Mouse (Mus musculus): Measurements from ENCODE around the gene Cd200r1. TPM values are rescaled to one million over a fixed set of nuclear protein-coding genes. Genes with fewer than 3 reads are reported as not detected.
"Not testable (repeated sequence)": the region's sequence is repeated elsewhere in the genome, so short reads cannot be mapped to it uniquely, and the experiment has no call there.

Cd200r1 gene
- total and polyA plus RNA-seq, 3 experiments = 1.4 to 1.6 TPM; not detected in 1

DNA sequence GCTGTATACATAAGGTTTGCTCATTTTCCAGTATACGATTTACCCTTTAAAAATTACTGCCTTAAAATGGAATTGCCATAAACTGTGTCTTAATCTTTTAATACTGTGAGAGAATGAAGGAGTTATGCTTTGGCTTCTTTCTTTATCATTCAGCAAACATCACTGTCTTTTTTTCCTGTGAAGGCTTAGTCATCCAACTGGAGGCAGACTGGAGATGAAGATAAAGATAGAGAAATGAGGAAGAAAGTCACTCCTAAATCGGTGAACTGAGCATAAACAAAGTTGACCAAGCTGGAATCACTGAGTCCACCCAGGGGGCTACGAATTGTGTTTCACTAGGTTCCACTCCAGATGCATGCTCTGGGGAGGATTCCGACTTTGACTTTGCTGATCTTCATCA, 55.0 kb downstream of the Cd200r1 start:
- TF ChIP-seq EP300 (IDR thresholded peaks at IDR 0.05; ENCODE audit: low read depth in 1 of 2, low read length in 2 of 2) = peak; percentile 97 to 98
- TF ChIP-seq ETS1 (IDR thresholded peaks at IDR 0.05; ENCODE audit: low read depth, low read length) = peak; percentile 73
- TF ChIP-seq MYB (IDR thresholded peaks at IDR 0.05; ENCODE audit: low read depth, low read length) = peak; percentile 55
- TF ChIP-seq JUND (IDR thresholded peaks at IDR 0.05; ENCODE audit: low read depth, low read length) = peak; percentile 81; the same call in 1 of the 2 replicates
- no peak for TF ChIP-seq HCFC1 (IDR thresholded peaks at IDR 0.05; ENCODE audit: low read depth, low read length)
- no peak for TF ChIP-seq NELFE (IDR thresholded peaks at IDR 0.05; ENCODE audit: low read depth, low read length)
- peak; percentile 78 for TF ChIP-seq RCOR1 (IDR thresholded peaks at IDR 0.05; ENCODE audit: low read depth, low read length)
- TF ChIP-seq CTCF (IDR thresholded peaks at IDR 0.05 in 2 of 3, conservative IDR thresholded peaks at IDR 0.05 in 1 of 3; ENCODE audit: control insufficient read depth in 1 of 3, insufficient read depth in 1 of 3, low read depth in 2 of 3, low read length in 3 of 3, poor library complexity in 1 of 3, severe bottlenecking in 1 of 3) = no peak
- peak; percentile 96 for TF ChIP-seq GATA1 (IDR thresholded peaks at IDR 0.05; ENCODE audit: low read depth, low read length)
- peak; percentile 96 for TF ChIP-seq TCF12 (IDR thresholded peaks at IDR 0.05; ENCODE audit: low read depth, low read length)
- TF ChIP-seq TAL1 (IDR thresholded peaks at IDR 0.05; ENCODE audit: low read length) = peak; percentile 74
- peak; percentile 73 for TF ChIP-seq ZNF384 (IDR thresholded peaks at IDR 0.05; ENCODE audit: low read depth, low read length)
- Histone ChIP-seq H3K9ac (ENCODE audit: control insufficient read depth, low read depth, low read length, poor library complexity, severe bottlenecking) (no peak overlapping the region; the same call in 1 of the 2 replicates), H3K9me3 (replicated peaks; ENCODE audit: insufficient read depth, low read length) (no peaks in the 10 kb centered on the region), H3K4me1 (ENCODE audit: control insufficient read depth in 1 of 2, insufficient read depth in 2 of 2, low read length in 2 of 2) (peaks cover 22 to 24% of the 10 kb centered on the region in 2 experiments), H3K36me3 (ENCODE audit: control insufficient read depth in 1 of 2, insufficient read depth in 2 of 2, low read length in 2 of 2) (peaks cover 0 to 35% of the 10 kb centered on the region in 2 experiments; a peak in 2 of 4 replicates), H3K4me3 (ENCODE audit: control insufficient read depth in 1 of 2, insufficient read depth in 1 of 2, low read depth in 2 of 2, low read length in 2 of 2) (peak overlapping the region in 1 of 2 experiments; percentile 24; a peak in 1 of 4 replicates), H3K79me2 (ENCODE audit: control insufficient read depth, insufficient read depth, low read length, poor library complexity) (no peaks in the 10 kb centered on the region), H3K27me3 (ENCODE audit: control insufficient read depth in 1 of 2, insufficient read depth in 2 of 2, low read length in 2 of 2) (no peaks in the 10 kb centered on the region), H3K27ac (ENCODE audit: control insufficient read depth, low read depth, low read length) (peak overlapping the region; percentile 88)
- DNase-seq (ENCODE audit: low read depth, low spot score) = peak; percentile 62

DNA sequence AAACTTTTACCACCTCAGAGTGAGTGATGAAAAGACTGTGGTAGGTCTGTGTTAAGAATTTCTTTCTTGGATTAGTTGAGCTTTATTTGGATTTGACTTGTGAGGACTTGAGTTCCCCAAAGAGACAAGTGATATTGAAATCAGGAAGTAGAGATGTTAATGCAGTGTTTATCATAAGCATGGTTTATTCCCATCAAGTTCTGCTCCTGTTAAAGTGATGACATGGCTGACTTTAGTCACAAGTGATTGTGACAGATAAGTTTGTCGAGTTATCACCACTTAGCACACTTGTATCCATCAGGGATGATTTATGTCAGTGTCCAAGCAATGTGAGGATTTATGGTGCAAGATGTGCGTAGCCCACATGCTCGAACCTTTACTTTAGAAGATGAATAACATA, 66.8 kb downstream of the Cd200r1 start:
- Histone ChIP-seq H3K9me3 (replicated peaks; ENCODE audit: insufficient read depth, low read length) (no peaks in the 10 kb centered on the region), H3K36me3 (ENCODE audit: control insufficient read depth in 1 of 2, insufficient read depth in 2 of 2, low read length in 2 of 2) (peaks cover 0 to 11% of the 10 kb centered on the region in 2 experiments; a peak in 2 of 4 replicates), H3K79me2 (ENCODE audit: control insufficient read depth, insufficient read depth, low read length, poor library complexity) (no peaks in the 10 kb centered on the region), H3K4me1 (ENCODE audit: control insufficient read depth in 1 of 2, insufficient read depth in 2 of 2, low read length in 2 of 2) (peaks cover 0 to 7% of the 10 kb centered on the region in 2 experiments; a peak in 1 of 4 replicates), H3K4me3 (ENCODE audit: control insufficient read depth in 1 of 2, insufficient read depth in 1 of 2, low read depth in 2 of 2, low read length in 2 of 2) (no peak overlapping the region), H3K27ac (ENCODE audit: control insufficient read depth, low read depth, low read length) (peak overlapping the region; percentile 19; the same call in 1 of the 2 replicates), H3K27me3 (ENCODE audit: control insufficient read depth in 1 of 2, insufficient read depth in 2 of 2, low read length in 2 of 2) (no peaks in the 10 kb centered on the region), H3K9ac (ENCODE audit: control insufficient read depth, low read depth, low read length, poor library complexity, severe bottlenecking) (no peak overlapping the region)
- peak; percentile 31; the same call in 1 of the 2 replicates for TF ChIP-seq ETS1 (IDR thresholded peaks at IDR 0.05; ENCODE audit: low read depth, low read length)
- TF ChIP-seq TCF12 (IDR thresholded peaks at IDR 0.05; ENCODE audit: low read depth, low read length) = peak; percentile 62
- no peak for TF ChIP-seq POLR2AphosphoS2 (IDR thresholded peaks at IDR 0.05; ENCODE audit: low read length)
- TF ChIP-seq GATA1 (IDR thresholded peaks at IDR 0.05; ENCODE audit: low read depth, low read length) = peak; percentile 56; the same call in 1 of the 2 replicates
- peak; percentile 39 to 53; a peak in 2 of 4 replicates for TF ChIP-seq EP300 (IDR thresholded peaks at IDR 0.05; ENCODE audit: low read depth in 1 of 2, low read length in 2 of 2)
- no peak for TF ChIP-seq UBTF (IDR thresholded peaks at IDR 0.05; ENCODE audit: borderline replicate concordance, insufficient read depth, low read depth, low read length)
- peak; percentile 43 for DNase-seq (ENCODE audit: low read depth, low spot score)

DNA sequence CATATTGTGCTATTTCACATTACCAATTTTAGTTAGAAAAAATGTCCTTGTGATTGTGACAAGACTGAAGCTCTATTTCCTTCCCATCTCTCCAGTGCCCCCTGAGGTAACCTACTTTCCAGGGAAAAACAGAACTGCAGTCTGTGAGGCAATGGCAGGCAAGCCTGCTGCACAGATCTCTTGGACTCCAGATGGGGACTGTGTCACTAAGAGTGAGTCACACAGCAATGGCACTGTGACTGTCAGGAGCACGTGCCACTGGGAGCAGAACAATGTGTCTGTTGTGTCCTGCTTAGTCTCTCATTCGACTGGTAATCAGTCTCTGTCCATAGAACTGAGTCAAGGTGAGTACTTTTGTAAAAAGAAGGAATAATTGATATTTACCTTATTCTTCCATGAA, 67.7 kb downstream of the Cd200r1 start:
- not testable (repeated sequence) for H3K4me1 ChIP-seq (ENCODE audit: control insufficient read depth in 1 of 2, insufficient read depth in 2 of 2, low read length in 2 of 2); H3K9me3 ChIP-seq (replicated peaks; ENCODE audit: insufficient read depth, low read length); H3K27me3 ChIP-seq (ENCODE audit: control insufficient read depth in 1 of 2, insufficient read depth in 2 of 2, low read length in 2 of 2); H3K4me3 ChIP-seq (ENCODE audit: control insufficient read depth in 1 of 2, insufficient read depth in 1 of 2, low read depth in 2 of 2, low read length in 2 of 2); H3K27ac ChIP-seq (ENCODE audit: control insufficient read depth, low read depth, low read length); H3K9ac ChIP-seq (ENCODE audit: control insufficient read depth, low read depth, low read length, poor library complexity, severe bottlenecking); H3K79me2 ChIP-seq (ENCODE audit: control insufficient read depth, insufficient read depth, low read length, poor library complexity)
- H3K36me3 ChIP-seq (ENCODE audit: control insufficient read depth in 1 of 2, insufficient read depth in 2 of 2, low read length in 2 of 2) = peaks cover 0 to 11% of the 10 kb centered on the region in 2 experiments; a peak in 2 of 4 replicates
- DNase-seq (ENCODE audit: low read depth, low spot score) = peak; percentile 7

Other genes with a start within 250 kb of the Cd200r1 start
- gene Boc, start 206.8 kb upstream of the Cd200r1 start, total RNA-seq (2012; rRNA removed) = not detected in 2 replicates
- not detected for gene Boc, start 206.8 kb upstream of the Cd200r1 start, polyA plus RNA-seq (2012; ENCODE audit: insufficient read depth in 1 of 2, insufficient read length in 2 of 2, low read depth in 1 of 2, low replicate concordance in 2 of 2, missing spikeins in 1 of 2)
- 8.8 and 9.0 TPM in 2 replicates for gene Nepro, start 41.4 kb upstream of the Cd200r1 start, total RNA-seq (2012; rRNA removed)
- gene Nepro, start 41.4 kb upstream of the Cd200r1 start, polyA plus RNA-seq (2012; ENCODE audit: insufficient read depth in 1 of 2, insufficient read length in 2 of 2, low read depth in 1 of 2, low replicate concordance in 2 of 2, missing spikeins in 1 of 2) = 10 to 100 TPM in 1 of 2 experiments, not detected in 1; 20.8 TPM
- 10.1 and 14.4 TPM in 2 replicates for gene Gtpbp8, start 19.4 kb upstream of the Cd200r1 start, total RNA-seq (2012; rRNA removed)
- gene Gtpbp8, start 19.4 kb upstream of the Cd200r1 start, polyA plus RNA-seq (2012; ENCODE audit: insufficient read depth in 1 of 2, insufficient read length in 2 of 2, low read depth in 1 of 2, low replicate concordance in 2 of 2, missing spikeins in 1 of 2) = 10 to 100 TPM in 1 of 2 experiments, not detected in 1; 10.7 TPM
- 0.82 and 1.1 TPM in 2 replicates for gene Cd200r4, start 46.0 kb downstream of the Cd200r1 start, total RNA-seq (2012; rRNA removed)
- 1 to 10 TPM in 1 of 2 experiments, not detected in 1; 1.6 TPM for gene Cd200r4, start 46.0 kb downstream of the Cd200r1 start, polyA plus RNA-seq (2012; ENCODE audit: insufficient read depth in 1 of 2, insufficient read length in 2 of 2, low read depth in 1 of 2, low replicate concordance in 2 of 2, missing spikeins in 1 of 2)
- not detected in 2 replicates for gene Cd200r2, start 101.4 kb downstream of the Cd200r1 start, total RNA-seq (2012; rRNA removed)
- gene Cd200r2, start 101.4 kb downstream of the Cd200r1 start, polyA plus RNA-seq (2012; ENCODE audit: insufficient read depth in 1 of 2, insufficient read length in 2 of 2, low read depth in 1 of 2, low replicate concordance in 2 of 2, missing spikeins in 1 of 2) = not detected
- 0.39 and 0.46 TPM in 2 replicates for gene Cd200r3, start 177.9 kb downstream of the Cd200r1 start, total RNA-seq (2012; rRNA removed)
- under 1 TPM in 1 of 2 experiments, not detected in 1; 0.46 TPM for gene Cd200r3, start 177.9 kb downstream of the Cd200r1 start, polyA plus RNA-seq (2012; ENCODE audit: insufficient read depth in 1 of 2, insufficient read length in 2 of 2, low read depth in 1 of 2, low replicate concordance in 2 of 2, missing spikeins in 1 of 2)